Mouse (Mus musculus): ENCODE data around the gene St3gal5. TPM values are rescaled to one million over a fixed set of nuclear protein-coding genes. Genes with fewer than 3 reads are reported as not detected.

The St3gal5 gene
- polyA plus RNA-seq, 1 experiment from 2014 or later: 72.4 TPM

DNA sequence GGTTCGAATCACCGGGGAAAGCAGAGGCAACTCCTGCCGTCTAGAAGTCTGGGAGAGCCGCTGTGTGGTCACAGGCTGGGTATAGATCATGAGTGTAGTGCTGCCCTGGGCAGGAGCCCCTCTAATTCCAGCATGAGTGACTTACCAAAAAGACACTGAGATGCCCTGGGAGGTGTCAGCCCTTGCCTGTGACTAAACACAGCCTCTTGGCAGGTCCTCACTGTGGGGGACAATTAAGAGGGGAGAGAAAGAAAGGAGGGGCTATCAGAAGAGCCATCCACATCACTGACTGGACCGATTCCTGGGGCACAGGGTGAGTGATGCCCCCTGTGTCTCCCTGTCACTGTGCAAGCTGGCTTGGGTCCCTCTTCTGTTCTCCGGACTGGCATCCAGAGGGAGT is 89.4 kb downstream of the St3gal5 start:
- Histone ChIP-seq H3K4me3 (ENCODE audit: low read depth, low read length) (no peak overlapping the region), H3K4me1 (ENCODE audit: control insufficient read depth, insufficient read depth, low read length) (peaks cover 18% of the 10 kb centered on the region), H3K27me3 (ENCODE audit: control insufficient read depth, insufficient read depth, low read length) (no peaks in the 10 kb centered on the region; the same call in 1 of the 2 replicates), H3K27ac (ENCODE audit: low read depth, low read length) (no peak overlapping the region), H3K36me3 (ENCODE audit: control insufficient read depth, insufficient read depth, low read length) (no peaks in the 10 kb centered on the region), H3K4me2 (no peak overlapping the region), H3K9ac (ENCODE audit: low read depth, low read length) (no peak overlapping the region), H3K9me3 (replicated peaks; ENCODE audit: control insufficient read depth, low read length) (no peaks in the 10 kb centered on the region)
- WGBS (ENCODE audit: insufficient replicate concordance): 74% methylated on average over 6 of the region's 6 CpGs
- ATAC-seq (replicated peaks; ENCODE audit: insufficient number of reproducible peaks, low FRiP score, low TSS enrichment): no peak

DNA sequence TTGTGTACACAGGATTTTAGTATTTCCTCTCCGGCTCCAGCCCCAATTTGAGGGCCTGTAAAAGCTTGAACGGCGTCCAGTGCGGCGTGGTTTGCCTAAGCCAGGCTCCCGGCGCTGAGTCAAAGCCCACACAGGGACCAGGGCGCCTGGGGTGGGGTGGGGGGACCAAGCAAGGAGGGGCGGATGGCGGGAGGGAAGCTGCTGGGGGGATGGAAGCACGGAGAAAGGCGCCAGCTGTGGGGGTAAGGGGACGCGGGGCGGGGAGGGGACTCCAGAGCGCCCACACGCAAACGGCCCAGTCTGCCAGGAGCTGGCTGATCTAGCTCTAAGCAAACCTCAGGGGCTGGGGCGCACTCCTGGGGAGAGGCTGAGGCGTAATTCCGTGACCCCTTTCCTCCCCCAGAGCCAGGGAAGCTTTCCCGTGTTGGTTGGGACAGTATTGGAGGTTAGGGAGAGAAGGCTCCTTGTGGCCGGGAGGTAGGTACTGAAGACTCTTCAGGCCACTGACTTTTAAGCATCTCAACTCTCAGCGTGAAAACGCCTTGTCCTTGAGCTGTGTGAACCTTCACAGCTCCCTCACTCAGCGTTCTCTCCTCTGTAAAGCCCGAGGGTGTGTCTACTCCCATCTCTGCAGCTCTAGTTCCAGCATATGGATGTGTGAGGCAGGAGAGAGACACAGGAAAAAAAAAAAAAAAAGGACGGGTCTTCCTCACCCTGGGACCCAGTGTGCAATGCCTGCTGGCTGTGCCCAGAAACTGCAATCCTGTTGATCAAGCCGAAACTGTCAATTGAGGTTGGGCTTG is 91.9 kb downstream of the St3gal5 start:
- Histone ChIP-seq H3K9ac (ENCODE audit: low read depth, low read length) (peak overlapping the region; percentile 58), H3K27ac (ENCODE audit: low read depth, low read length) (peak overlapping the region; percentile 46)
- WGBS (ENCODE audit: insufficient replicate concordance): 4% methylated on average over 29 of the region's 29 CpGs

DNA sequence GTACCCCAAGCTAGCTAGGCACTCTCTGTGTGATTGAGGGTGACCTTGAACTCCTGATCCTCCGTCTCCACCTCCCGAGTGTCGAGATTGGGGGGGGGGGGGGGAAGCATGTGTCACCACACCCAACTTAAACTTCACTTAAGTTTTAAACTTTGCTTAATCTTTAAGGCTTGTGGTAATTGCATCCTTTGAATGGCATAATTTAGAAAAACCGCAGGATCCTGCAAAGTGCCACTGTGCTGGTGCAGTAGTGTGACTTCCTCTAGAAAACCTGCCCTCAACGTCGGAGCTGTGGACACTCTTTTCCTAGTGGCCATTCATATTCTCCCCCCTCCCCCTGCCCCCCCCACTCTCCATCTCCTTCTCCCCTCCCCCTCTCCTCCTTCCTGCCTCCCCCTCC is 92.7 kb downstream of the St3gal5 start:
- Histone ChIP-seq H3K27ac (ENCODE audit: low read depth, low read length) (no peak overlapping the region), H3K9me3 (replicated peaks; ENCODE audit: control insufficient read depth, low read length) (no peaks in the 10 kb centered on the region), H3K4me3 (ENCODE audit: low read depth, low read length) (no peak overlapping the region), H3K36me3 (ENCODE audit: control insufficient read depth, insufficient read depth, low read length) (no peaks in the 10 kb centered on the region), H3K4me2 (no peak overlapping the region), H3K4me1 (ENCODE audit: control insufficient read depth, insufficient read depth, low read length) (peaks cover 18% of the 10 kb centered on the region), H3K27me3 (ENCODE audit: control insufficient read depth, insufficient read depth, low read length) (no peaks in the 10 kb centered on the region; the same call in 1 of the 2 replicates), H3K9ac (ENCODE audit: low read depth, low read length) (no peak overlapping the region)
- ATAC-seq (replicated peaks; ENCODE audit: insufficient number of reproducible peaks, low FRiP score, low TSS enrichment): no peak
- WGBS (ENCODE audit: insufficient replicate concordance): 31% methylated on average over 5 of the region's 6 CpGs

More for the DNA sequence above, 91.9 kb downstream of the St3gal5 start:
- Histone ChIP-seq H3K27me3 (ENCODE audit: control insufficient read depth, insufficient read depth, low read length) (no peaks in the 10 kb centered on the region; the same call in 1 of the 2 replicates), H3K9me3 (replicated peaks; ENCODE audit: control insufficient read depth, low read length) (no peaks in the 10 kb centered on the region), H3K36me3 (ENCODE audit: control insufficient read depth, insufficient read depth, low read length) (no peaks in the 10 kb centered on the region), H3K4me2 (peak overlapping the region; percentile 70), H3K4me3 (ENCODE audit: low read depth, low read length) (peak overlapping the region; percentile 30), H3K4me1 (ENCODE audit: control insufficient read depth, insufficient read depth, low read length) (peaks cover 18% of the 10 kb centered on the region)
- ATAC-seq (replicated peaks; ENCODE audit: insufficient number of reproducible peaks, low FRiP score, low TSS enrichment): no peak

DNA sequence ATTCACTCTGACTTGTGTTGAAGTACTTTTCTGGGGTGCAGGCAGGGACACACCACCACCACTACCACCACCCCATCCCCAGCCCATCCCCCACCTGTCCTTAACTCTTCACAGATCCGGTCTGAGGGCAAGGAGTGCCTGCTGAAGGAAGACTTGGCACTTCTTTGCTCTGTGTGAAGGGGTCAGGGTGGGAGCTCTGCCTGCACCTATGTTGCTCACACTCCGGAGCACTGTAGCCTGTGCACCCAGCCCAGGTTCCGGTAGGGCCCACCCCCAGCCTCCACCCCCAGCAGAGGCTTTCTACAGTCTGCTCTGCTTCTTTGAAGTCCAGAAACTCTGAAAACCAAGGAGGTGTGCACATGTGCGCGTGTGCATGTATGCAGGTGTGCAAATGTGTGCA is 93.2 kb downstream of the St3gal5 start:
- Histone ChIP-seq H3K9ac (ENCODE audit: low read depth, low read length) (no peak overlapping the region), H3K4me2 (no peak overlapping the region), H3K9me3 (replicated peaks; ENCODE audit: control insufficient read depth, low read length) (no peaks in the 10 kb centered on the region), H3K27ac (ENCODE audit: low read depth, low read length) (no peak overlapping the region), H3K27me3 (ENCODE audit: control insufficient read depth, insufficient read depth, low read length) (no peaks in the 10 kb centered on the region; the same call in 1 of the 2 replicates), H3K4me1 (ENCODE audit: control insufficient read depth, insufficient read depth, low read length) (peaks cover 18% of the 10 kb centered on the region), H3K36me3 (ENCODE audit: control insufficient read depth, insufficient read depth, low read length) (no peaks in the 10 kb centered on the region), H3K4me3 (ENCODE audit: low read depth, low read length) (no peak overlapping the region)
- ATAC-seq (replicated peaks; ENCODE audit: insufficient number of reproducible peaks, low FRiP score, low TSS enrichment): peak; percentile 18; the same call in 1 of the 2 replicates
- 58% methylated on average over 5 of the region's 5 CpGs for WGBS (ENCODE audit: insufficient replicate concordance)

DNA sequence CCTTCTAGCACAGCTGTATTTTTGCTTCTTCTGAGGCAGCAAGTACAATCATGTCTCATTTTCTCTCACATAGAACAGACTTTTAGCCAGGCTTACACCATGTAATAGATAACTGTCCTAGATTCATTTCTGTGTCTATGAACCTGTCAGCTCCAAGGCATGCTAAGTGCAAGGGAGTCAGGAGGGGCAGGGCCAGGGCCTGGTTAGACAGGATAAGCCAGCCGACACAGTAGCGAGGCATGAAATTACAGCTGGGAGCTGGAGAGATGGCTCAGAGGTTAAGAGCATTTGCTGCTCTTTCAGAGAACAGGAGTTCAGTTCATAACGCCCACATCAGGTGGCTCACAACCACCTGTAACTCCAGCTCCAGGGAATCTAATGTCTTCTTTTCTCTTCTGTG is 99.3 kb downstream of the St3gal5 start:
- Histone ChIP-seq H3K9me3 (replicated peaks; ENCODE audit: control insufficient read depth, low read length) (no peaks in the 10 kb centered on the region), H3K27ac (ENCODE audit: low read depth, low read length) (no peak overlapping the region), H3K9ac (ENCODE audit: low read depth, low read length) (no peak overlapping the region), H3K4me1 (ENCODE audit: control insufficient read depth, insufficient read depth, low read length) (peaks cover 15% of the 10 kb centered on the region), H3K4me2 (no peak overlapping the region), H3K36me3 (ENCODE audit: control insufficient read depth, insufficient read depth, low read length) (no peaks in the 10 kb centered on the region), H3K27me3 (ENCODE audit: control insufficient read depth, insufficient read depth, low read length) (no peaks in the 10 kb centered on the region), H3K4me3 (ENCODE audit: low read depth, low read length) (no peak overlapping the region)
- ATAC-seq (replicated peaks; ENCODE audit: insufficient number of reproducible peaks, low FRiP score, low TSS enrichment): no peak
- WGBS (ENCODE audit: insufficient replicate concordance): 63% methylated on average over 3 of the region's 3 CpGs

DNA sequence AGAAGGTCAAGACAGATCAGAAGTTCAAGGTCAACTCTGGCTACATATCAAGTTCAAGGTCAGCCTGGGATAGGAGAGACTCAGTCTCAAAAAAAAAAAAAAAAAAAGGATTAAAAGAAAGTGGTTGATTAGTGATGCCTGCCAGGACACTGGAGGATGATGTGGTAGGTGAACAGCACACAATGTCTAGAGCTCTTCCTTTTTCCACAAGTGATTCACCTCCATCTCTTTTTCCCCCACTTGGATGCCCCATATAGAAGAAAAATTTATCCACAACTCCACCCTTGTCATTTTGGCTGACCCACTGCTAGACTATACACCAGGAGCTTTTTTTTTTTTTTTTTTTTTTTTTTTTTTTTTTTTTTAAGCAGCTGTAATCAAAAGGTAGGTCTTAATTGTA is 100.1 kb downstream of the St3gal5 start:
- Histone ChIP-seq H3K27me3 (ENCODE audit: control insufficient read depth, insufficient read depth, low read length) (no peaks in the 10 kb centered on the region), H3K9ac (ENCODE audit: low read depth, low read length) (no peak overlapping the region), H3K4me1 (ENCODE audit: control insufficient read depth, insufficient read depth, low read length) (peaks cover 18% of the 10 kb centered on the region), H3K4me3 (ENCODE audit: low read depth, low read length) (no peak overlapping the region), H3K9me3 (replicated peaks; ENCODE audit: control insufficient read depth, low read length) (no peaks in the 10 kb centered on the region), H3K36me3 (ENCODE audit: control insufficient read depth, insufficient read depth, low read length) (no peaks in the 10 kb centered on the region), H3K27ac (ENCODE audit: low read depth, low read length) (no peak overlapping the region), H3K4me2 (no peak overlapping the region)
- ATAC-seq (replicated peaks; ENCODE audit: insufficient number of reproducible peaks, low FRiP score, low TSS enrichment): no peak

DNA sequence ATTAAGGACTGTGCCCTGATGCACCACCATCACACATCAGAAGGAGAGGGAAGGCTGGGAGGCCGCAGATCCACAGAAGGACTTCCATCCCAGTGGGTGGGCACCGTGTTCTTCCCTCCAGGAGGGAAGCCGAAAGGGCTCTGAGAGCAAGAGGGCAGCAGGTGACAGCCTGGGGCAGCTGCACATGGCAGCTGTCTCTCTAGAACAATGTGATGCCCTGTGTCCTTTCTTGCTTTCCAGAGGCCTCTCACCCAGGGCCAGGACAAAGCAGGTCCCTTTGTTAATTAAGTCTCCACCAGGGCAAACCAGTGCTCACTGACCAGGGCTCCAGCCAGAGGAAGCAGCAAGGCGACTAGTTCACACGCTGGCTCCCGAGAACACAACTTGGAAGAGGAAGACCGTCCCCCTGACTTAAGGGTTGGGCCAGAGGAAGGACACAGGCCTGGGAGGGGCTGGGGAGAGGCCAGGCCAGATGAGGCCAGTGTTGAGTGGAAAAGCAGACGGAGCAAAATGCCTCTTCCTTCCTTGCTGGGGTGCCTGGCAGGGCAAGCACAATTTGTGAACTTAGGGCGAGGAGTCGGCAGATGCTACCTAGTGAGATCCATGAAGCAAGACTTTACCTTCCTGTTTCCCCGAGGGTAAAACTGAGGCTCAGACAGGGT is 103.3 kb downstream of the St3gal5 start:
- no peaks in the 10 kb centered on the region for H3K27me3 ChIP-seq (ENCODE audit: control insufficient read depth, insufficient read depth, low read length)
- H3K9ac ChIP-seq (ENCODE audit: low read depth, low read length): no peak overlapping the region
- no peak overlapping the region for H3K4me2 ChIP-seq
- no peaks in the 10 kb centered on the region for H3K9me3 ChIP-seq (replicated peaks; ENCODE audit: control insufficient read depth, low read length)
- no peaks in the 10 kb centered on the region for H3K36me3 ChIP-seq (ENCODE audit: control insufficient read depth, insufficient read depth, low read length)
- WGBS (ENCODE audit: insufficient replicate concordance): 52% methylated on average over 11 of the region's 11 CpGs
- no peak overlapping the region for H3K4me3 ChIP-seq (ENCODE audit: low read depth, low read length)
- peak overlapping the region; percentile 30; the same call in 1 of the 2 replicates for H3K27ac ChIP-seq (ENCODE audit: low read depth, low read length)
- peak; percentile 35 for ATAC-seq (replicated peaks; ENCODE audit: insufficient number of reproducible peaks, low FRiP score, low TSS enrichment)
- H3K4me1 ChIP-seq (ENCODE audit: control insufficient read depth, insufficient read depth, low read length): peaks cover 30% of the 10 kb centered on the region

DNA sequence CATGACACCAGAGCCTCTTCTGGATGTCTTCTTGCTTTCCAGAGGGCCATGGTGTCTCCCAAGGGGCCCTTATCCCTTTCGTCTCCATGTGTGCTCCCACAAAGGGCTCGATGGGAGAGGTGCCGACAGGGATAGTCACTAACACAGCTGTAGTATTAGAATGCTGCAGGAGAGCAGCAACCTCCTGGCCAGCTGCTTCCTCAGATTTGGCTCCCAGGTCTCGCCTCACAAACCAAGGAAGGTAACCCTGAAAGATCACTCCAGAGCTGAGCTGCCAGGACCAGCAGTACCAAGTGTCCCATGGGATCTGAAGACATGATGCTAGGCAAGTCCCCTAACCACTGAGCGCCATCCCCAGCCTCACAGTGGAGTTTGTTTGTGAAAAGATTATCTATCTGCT is 105.3 kb downstream of the St3gal5 start:
- Histone ChIP-seq H3K27ac (ENCODE audit: low read depth, low read length) (no peak overlapping the region), H3K27me3 (ENCODE audit: control insufficient read depth, insufficient read depth, low read length) (no peaks in the 10 kb centered on the region), H3K4me2 (no peak overlapping the region), H3K9ac (ENCODE audit: low read depth, low read length) (no peak overlapping the region), H3K9me3 (replicated peaks; ENCODE audit: control insufficient read depth, low read length) (no peaks in the 10 kb centered on the region), H3K4me3 (ENCODE audit: low read depth, low read length) (no peak overlapping the region), H3K36me3 (ENCODE audit: control insufficient read depth, insufficient read depth, low read length) (no peaks in the 10 kb centered on the region), H3K4me1 (ENCODE audit: control insufficient read depth, insufficient read depth, low read length) (peaks cover 30% of the 10 kb centered on the region)
- WGBS (ENCODE audit: insufficient replicate concordance): 59% methylated on average over 5 of the region's 5 CpGs
- no peak for ATAC-seq (replicated peaks; ENCODE audit: insufficient number of reproducible peaks, low FRiP score, low TSS enrichment)
